Mouse (Mus musculus): ENCODE data around the gene Tmem94.
"Not testable (repeated sequence)": the region's sequence is repeated elsewhere in the genome, so short reads cannot be mapped to it uniquely, and the experiment has no call there.

The Tmem94 gene

DNA sequence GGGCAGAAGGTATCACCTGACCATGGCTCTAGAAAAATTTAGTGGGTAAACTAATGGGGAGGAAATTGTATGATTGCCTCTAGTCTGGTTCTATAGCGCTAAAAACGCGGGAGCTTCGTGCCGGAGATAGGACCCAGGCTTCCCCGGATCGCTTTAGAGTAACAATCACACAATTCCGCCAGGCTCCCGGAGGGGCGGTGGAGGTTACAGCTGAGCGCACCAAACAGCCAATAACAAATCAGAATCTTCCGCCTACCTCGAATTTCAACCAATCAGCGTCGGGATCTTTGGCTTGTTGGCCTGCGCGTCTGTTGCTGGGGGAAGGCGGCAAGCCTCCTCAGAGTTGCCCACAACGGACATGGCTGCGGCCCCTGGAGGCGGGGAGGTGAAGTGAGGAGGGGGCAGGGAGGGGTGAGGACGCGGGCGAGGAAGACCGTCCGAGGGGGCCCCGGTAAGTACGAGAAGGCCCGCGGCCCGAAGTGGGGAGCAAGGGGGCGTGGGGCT lies at the start of gene Tmem94:
Gene Tmem94, plus strand, starts transcription at position 331 of the 504 bp plus-strand sequence.
- DNase-seq = peak; percentile 98

DNA sequence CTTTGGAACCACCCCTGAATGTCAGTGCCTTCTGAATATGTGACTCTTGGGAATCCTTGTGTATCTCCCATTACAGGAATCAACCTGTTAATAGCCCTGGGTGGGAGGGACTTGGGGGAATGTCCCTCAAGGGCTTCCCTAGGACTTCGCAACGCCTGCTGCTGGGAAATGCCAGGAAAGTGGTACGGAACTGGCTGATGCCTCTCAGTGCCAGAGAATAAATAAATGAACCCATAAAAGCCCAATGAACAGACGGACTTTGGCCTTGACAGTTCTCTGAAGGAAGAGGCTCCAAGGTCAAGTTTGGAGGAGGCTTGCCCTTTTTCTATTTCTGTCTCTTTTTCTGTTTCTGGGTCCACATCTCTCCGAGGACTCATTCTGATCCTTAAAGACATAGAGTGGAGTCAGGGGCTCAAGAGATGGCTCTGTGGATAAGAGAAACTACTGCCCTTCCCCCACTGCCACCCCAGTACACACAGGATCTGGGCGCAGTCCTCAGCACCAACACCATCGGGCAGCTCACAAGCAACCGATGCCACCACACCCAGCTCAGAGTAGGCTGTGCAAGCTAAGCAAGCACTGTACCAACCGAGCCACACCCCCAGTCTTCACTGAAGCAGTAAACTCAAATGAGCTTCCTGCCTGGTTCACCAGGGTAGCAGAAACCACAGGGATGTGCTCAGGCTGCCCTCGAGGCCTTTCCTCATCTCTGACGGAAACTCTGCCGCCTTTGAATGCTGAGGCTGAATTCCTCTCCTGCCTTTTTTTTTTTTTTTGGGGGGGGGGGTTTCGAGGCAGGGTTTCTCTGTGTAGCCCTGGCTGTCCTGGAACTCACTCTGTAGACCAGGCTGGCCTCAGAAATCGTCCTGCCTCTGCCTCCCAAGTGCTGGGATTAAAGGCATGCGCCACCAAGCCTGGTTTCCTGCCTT lies 48.6 kb upstream of the Tmem94 start:
- DNase-seq = no peak

DNA sequence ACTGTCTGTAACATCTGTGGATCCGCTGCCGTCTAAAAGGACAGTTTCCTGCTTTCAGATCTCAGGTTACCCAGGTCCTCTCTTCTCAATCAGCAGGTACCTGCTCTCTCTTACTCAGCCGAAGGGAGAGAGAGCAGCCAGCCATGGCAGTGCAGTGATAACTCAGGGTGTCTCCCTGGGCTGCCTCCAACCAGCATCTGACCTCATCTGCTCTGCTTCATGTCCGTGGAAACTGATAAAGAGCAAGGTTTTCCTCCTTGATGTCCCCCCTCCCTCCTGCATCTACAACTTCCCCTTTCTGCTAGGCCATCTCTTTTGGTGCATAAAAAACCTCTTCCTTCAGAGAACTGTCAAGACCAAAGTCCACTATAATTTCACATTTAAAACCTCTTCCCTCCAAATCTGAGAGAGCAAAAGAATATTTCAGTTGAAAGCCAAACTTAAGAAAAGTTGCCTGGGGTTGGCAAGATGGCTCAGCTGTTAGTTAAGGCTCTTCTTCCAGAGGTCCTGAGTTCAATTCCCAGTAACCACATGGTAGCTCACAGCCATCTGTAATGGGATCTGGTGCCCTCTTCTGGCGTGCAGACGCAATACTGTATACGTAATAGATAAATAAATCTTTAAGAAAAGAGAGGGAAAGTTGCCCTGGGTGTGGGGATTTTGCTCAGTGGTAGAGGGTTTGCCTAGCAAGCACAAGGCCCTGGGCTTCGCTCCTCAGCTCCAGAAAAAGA lies 47.4 kb upstream of the Tmem94 start:
- peak; percentile 50 for DNase-seq

DNA sequence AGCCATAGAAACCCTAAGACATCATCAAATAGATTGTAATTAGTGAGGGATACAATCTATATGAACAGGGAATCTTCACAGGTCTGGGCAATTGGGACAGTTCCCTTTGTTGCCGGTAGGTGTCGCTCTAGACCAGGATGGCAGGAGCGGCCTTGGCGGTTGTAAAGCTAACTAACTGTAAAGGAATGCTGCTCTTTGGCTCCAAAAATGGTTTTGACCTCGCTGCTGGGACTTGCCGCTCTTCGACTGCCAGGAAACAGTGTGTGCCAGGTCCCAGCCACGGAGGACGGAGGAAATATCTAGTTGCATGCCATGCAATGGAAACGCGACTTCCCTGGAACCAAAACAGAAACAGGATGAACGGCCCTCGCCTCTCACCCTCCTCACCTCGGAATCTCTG lies 42.6 kb upstream of the Tmem94 start:
- DNase-seq = peak; percentile 88

DNA sequence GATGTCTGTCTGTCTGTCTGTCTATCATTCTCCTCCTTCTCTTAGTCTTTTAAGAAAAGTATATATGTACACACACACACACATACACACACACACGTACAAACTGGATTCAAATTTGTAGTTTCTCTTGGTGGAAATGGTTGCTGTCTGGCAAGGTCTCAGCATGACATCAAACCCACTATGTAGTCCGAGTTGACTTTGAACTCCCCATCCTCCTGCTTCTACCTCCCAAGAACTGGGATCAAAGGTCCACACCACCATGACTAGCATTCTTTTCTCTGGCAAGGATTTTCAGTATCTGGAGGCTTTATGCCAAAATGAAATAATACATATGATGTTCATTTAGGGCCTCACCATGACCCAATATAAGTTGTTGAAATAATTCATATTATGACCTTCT lies 42.0 kb upstream of the Tmem94 start:
- no peak for DNase-seq

DNA sequence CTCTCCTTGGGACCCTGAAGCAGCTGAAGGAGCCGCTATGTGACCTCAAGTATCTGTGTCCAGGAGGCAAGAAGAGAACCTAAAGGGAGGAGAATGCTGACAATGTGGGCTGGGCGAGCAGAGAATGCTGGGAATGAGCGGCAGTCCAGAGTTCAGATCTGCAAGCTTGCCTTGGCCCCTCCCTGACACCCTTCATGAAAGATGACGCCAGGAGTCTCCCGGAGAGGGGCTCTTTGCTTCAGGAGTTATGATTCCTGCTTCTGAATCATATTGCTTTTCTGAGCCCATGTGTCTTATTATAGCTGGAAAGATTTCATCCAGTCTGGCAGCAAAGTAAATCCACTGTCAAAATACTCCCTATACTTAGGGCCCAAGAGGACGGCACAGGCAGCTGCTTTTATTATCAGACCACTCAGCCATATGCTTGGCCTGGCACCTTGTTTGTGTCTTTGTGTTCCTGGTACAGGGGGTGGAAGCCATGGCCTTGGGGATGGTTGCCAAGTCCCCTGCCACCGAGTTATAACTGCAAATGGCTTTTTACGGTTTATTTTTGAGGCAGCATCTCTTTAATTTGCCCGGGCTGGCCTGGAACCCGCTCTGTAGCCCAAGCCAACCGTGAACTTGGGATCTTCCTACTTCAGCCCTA lies 31.1 kb upstream of the Tmem94 start:
- no peak for DNase-seq

DNA sequence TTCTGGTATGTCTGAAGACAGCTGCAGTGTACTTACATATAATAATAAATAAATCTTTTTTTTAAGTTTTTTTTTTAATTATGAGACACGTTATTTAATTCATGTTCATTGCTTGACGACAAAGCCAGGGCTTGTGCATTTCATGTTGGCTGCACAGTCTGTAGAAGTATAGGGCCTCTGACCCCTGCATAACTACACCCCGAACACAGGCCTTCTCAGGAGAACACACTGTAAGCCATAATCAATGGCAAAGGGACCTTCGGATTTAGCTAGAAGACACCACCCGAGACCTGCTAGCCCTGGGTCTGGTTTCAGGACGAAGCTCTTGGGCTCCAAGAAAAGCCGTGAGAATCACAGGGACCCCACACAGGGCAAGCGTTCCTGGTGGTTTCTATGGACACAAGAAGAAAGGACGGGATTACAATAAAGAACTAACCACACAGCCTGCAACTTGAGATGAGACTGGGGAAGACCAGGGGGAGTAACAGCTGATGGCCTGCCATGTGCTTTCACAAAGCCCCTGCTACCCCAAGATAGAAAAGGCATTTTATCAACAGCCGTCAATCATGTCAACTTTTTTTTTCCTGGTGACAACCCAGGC lies 27.5 kb upstream of the Tmem94 start:
- no peak for DNase-seq

DNA sequence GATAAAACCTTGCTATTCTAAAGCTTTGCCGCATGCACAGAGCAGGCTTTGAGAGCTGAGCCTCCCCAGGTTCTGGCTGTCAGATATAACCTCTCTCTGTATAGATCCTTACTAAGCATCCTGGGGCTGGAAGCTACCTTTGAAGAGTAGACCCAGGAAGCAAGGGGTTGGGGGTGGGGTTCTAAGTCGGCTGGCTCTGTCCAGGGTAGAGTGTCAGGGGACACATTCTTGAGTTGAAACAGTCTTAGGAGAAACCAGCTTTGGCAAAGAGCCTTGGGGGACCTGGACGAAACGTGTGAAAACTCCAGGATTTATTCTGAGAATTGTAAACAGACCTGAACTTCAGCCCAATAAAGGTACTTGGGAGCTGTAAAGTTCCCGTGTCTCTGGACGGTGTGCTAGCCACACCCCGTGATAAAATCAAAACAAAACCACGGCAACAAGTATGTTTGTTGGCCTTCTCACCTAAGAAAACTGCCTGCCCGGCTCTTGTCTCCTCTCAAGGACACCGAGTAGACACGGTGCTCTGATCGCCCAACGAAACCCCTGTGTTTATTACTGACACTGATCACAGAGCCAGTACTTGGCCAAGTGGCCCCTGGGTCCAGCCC lies 26.9 kb upstream of the Tmem94 start:
- DNase-seq = no peak

DNA sequence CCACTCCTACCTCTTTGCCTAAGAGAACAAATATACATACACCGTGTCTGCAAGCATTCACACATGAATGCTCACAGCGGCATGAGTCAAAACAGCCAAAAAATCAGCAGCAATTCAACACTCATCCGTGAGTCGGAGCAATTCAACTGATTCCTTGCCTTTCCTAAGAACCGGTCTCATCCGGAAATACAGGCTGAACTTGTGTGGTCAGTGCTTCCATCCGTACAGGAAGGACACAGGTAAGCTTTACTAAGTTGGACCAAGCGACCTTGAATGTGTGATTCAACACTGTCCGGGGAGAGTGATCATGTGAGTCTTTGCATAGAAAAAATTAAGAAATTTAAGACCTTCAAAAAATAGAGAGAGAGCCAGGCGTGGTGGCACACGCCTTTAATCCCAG lies 24.2 kb upstream of the Tmem94 start:
- DNase-seq = no peak

DNA sequence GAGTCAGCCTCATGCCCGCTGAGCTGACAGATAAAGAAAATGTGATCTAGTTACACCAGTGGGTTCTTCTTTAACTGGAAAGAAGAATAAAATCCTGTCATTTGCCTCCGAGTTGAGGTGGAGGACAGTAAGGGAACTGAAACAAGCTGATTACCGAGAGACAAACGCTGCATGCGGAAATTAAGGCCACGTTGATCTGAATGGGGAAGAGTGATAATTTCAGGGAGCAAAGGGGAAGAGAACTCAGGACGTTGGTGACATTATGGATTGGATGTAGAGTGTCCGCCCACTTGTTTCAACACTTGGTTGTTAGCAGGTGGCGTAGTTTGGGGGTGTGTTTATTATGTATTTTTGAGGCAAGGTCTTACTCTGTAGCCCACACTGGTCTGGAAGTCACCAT lies 22.3 kb upstream of the Tmem94 start:
- DNase-seq = no peak

DNA sequence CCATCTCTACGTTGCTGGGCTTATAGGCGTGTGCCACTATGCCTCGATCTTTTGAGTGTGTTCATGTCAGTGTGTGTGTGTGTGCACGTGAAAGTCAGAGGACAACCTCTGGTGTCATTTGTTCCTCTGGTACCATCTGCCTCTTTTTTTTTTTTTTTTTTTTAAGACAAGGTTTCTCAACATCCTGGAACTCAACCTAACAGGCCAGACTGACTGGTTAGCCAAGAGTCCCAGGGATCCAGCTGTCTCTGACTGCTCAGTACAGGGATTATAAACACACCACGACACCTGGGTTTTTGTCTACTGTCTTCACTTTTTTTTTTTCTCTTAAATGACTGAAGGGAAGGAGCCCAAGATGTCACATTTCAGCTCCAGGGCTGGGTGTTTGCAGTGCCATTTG lies 20.8 kb upstream of the Tmem94 start:
- DNase-seq = no peak

DNA sequence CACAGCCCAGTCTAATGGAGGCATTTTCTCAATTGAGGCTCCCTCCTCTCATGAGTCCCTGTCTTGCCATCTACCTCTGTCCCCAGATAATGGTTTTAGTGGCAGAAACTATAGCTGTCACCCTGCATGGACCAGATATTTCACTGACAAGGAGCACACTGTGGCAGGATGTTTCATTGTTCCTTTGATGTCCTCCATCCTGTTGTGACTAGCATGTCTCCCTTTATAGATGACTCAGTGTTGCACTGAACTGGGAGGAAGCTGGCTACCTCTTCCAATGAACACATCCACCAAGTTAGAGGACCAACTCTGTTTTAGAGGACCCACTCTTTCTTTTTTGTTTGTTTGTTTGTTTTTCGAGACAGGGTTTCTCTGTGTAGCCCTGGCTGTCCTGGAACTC lies 19.1 kb upstream of the Tmem94 start:
- DNase-seq = no peak

DNA sequence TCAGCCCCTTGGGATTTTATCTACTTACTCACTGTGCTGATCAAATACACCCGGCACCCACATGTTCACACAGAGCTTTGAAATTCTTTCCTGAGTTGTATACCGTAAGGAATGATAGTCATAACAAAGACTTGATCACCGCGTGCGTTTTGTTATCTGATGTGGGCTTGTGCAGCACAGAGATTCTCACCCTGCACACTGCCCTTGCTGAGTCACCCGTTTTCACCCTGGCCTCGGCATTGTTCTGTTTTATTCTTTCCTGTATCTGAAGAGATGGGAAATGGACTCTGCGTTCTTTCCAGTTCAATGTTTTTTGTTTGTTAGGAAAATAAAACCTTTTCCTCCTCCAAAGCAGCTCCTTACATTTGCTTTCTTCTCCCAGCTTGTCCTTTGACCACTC lies 18.5 kb upstream of the Tmem94 start:
- no peak for DNase-seq

DNA sequence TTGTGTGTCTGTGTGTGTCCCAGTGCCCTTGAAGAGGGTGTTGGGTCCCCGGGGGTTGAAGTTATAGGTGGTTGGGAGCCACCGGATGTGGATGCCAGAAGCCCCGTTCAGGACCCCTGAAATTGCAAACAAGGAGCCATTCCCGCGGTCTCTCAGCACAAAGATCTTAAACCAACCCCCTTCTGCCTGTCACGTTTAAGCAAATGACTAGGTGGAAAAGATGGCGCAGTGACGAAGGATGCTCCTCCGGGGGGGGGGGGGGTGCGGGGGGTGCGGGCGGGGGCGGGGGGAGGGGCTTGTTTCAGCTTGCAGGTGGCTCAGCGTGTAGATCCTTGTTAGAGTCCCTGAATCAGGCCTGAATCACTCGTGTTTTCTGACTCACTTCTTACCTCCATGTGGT lies 17.9 kb upstream of the Tmem94 start:
- DNase-seq = no peak

DNA sequence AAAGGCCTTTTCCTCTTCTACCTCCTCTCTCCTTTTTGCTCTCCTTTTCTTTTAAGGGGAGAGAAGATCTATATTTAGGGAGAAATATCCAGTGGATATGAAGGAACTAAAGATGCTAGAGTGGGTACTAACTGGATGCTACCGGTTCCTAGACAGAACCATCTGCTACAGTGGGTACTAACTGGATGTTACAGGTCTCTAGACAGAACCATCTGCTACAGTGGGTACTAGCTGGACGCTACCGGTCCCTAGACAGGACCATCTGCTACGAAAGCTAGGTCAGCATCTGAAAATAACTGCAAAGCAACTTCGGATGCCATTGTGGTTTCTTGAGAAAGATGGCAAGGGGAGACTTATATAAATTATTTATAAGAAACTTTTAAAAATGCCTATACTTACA lies 15.4 kb upstream of the Tmem94 start:
- no peak for DNase-seq

DNA sequence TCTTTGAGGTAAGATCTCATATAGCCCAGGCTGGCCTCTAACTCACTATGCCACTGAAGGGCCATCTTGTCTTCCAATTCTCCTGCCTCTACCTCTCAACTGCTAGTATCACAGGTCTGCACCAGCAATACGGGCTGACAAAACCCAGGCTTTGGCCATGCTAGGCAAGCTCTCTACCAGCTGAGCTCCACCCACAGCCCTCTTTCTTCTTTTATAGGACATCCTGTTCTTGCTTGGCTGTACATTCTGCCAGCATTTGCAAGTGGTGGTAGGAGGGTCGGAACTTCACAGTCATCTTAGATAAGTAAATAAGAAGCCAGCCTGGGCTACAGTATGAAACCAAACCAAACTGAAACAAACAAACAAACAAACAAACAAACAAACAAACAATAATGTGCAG lies 13.5 kb upstream of the Tmem94 start:
- no peak for DNase-seq

DNA sequence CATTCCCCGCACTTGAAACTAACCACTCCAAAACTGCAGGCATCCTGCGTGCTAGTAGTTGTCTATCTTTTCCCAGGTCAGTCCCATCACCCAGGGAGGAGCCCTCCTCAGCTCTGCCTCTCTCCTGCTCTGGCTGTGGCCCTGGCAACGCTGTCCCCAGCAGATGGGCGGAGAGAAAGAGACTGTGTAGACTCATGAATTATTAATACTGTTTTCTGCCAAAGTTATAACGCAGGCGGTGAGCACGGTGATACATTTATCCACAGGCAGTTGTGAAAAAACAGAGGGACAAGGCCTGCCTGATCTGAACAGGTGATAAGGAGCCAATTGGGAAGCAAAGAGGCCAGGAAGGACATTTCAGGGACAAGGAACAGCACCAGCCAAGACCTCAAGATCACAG lies 12.6 kb upstream of the Tmem94 start:
- DNase-seq = no peak

DNA sequence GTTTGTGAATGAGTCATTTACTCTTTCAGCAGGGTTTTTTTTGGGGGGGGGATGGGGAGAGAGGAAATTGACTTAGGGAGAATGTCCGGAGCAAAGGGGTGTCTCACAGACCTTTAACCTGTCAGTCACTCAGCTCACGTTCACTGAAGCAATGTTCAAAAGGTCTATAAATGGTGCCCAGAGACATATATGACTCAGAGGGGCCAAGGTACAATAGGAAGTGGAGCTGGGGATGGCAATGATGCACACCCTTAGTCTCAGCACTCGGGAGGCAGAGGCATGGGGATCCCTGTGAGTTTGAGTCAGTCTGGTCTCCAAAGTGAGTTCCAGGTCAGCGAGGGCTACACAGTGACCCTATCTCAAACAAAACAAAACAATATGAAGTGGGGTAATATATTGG lies 11.7 kb upstream of the Tmem94 start:
- DNase-seq = no peak

DNA sequence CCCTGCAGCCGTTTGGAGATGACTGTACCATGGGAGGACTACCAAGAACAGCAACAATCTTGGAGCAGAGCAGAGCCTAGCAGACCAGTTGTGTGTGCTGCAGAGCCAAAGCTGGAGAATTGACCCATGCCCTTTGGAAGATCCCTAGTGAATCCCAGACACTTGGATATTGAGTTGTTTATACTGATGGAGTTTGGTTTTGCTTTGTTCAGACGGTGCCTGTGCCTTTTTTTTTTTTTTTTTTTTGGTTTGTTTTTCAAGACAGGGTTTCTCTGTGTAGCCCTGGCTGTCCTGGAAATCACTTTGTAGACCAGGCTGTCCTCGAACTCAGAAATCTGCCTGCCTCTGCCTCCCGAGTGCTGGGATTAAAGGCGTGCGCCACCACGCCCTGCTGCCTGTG lies 3.1 kb upstream of the Tmem94 start:
- DNase-seq = not testable (repeated sequence)

DNA sequence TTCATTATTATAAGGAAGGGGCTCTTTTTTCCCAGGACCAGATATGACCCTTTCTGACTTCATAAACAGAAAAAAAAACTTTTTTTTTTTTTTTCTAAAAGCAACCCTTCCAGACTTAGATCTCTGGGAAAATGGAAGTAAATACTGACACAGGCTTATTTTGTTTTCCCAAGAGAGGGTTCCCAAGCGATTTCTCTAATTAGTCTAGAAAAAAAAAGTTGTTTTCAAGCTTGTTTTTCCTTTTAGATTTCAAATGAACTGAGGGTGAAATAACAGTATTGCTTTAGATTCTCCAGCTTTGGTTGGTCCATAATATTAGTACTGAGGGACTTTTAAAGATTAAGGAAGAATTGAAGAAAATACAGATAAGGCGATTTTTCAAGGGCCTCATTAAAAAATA lies 535 bp upstream of the Tmem94 start:
- no peak for DNase-seq

DNA sequence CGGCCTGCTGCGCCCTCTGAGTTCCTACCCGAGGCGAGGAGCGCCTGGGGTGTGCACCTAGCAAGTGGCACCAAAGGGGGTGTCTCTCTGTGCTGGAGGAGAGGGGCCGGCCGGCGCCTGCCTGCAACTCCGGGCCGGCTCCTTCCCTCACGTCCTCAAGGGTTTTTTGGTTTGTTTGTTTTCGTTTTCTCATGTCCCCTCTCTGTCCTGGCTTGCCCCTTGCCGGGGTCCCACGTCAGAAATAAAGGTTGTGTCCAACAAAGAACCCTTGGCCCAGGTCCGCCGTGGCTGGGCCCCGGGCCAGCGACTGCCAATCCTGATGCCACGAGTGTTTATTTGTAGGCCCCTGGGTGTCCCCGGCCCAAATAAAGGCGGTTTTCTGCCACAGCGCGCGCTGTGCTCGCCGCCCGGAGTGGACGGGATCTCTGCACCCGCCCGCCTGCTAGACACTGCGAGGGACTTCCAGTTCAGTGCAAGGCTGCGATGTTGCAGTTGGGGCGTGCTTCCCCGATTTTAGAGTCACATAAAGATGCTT lies 441 bp downstream of the Tmem94 start:
- DNase-seq = peak; percentile 68

DNA sequence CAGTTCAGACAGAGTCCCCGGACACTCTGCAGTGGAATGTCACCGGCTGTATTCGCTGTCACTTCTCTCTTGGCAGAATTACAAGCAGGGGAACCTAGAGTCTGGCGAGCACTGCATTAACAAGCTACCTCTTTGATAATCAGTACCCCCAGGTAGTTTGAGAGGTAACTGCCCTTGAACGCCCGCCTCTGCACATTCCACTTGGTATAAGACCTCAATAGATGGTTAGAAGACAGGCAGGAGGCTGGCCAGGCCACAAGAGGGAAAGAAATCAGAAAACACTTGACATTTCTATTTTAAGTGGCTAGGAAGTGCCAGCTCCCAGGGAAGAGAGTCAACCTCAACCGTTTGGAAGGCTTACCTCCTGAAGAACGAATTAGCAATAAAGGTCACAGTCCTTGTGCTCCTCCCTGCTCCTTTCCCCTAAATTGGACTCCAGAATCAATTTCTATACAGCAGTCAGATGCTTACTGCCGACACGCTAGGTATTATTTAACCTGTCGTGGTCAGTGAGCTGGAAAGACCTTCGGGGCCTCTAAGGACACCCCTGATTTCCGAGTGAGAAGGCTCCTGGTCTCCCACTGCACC lies 1.2 kb downstream of the Tmem94 start:
- peak; percentile 47 for DNase-seq
